Mouse (Mus musculus) testis, adult 2 months (tissue): ENCODE measurements at regions not wholly inside any gene's neighbourhood (a gene's known extent, or its start where the extent isn't known, plus 50 kb on each side); places are given as distances from the start of the nearest gene placed in this dataset.

ENCODE experiments used
- CTCF ChIP-seq: fragments of 200-500 bp; IDR thresholded peaks from 2 replicates; pipeline ENCODE4 v1.5.1; 2012; ENCODE audit warnings: low read depth, mild to moderate bottlenecking, inconsistent platforms, low read length, moderate library complexity; ENCODE audit not compliant: control insufficient read depth, insufficient read depth, insufficient replicate concordance
- POLR2A ChIP-seq: fragments of 200-500 bp; IDR thresholded peaks from 2 replicates; pipeline ENCODE4 v1.6.1; 2012; ENCODE audit warnings: low read depth, mild to moderate bottlenecking, inconsistent platforms, low read length, moderate library complexity; ENCODE audit not compliant: control insufficient read depth

- TF ChIP-seq CTCF (no peak), POLR2A (no peak)
Measured at GRCm38 (mm10) chr1:182689741-182690140, 59.2 kb downstream of the Ccdc185 start.
